Mouse (Mus musculus) lung, adult 2 months (tissue): ENCODE results near the gene Ssxb2. TPM values are rescaled to one million over a fixed set of nuclear protein-coding genes. Genes with fewer than 3 reads are reported as not detected.
"Not testable (repeated sequence)": the region's sequence is repeated elsewhere in the genome, so short reads cannot be mapped to it uniquely, and the experiment has no call there.

ENCODE experiments used
- DNase-seq: peaks from one replicate; pipeline ENCODE4 v3.0.0; 2022
- H3K4me1 ChIP-seq: fragments of 200-500 bp; 2 replicates; pipeline ENCODE4 v1.6.1; 2011; ENCODE audit warnings: low read length; ENCODE audit not compliant: control insufficient read depth, insufficient read depth
- H3K4me3 ChIP-seq: fragments of 200-500 bp; replicated peaks from 2 replicates; pipeline ENCODE3; 2011; ENCODE audit warnings: low read depth, mild to moderate bottlenecking, control low read depth, low read length; ENCODE audit errors: extremely low read depth
- WGBS: fragments of 180-500 bp; shearing (Covaris S2); methylation state at CpG from one replicate; pipeline ENCODE4 v1.1.7; 2018; 5-methylcytosine and 5-hydroxymethylcytosine counted together
- polyA plus RNA-seq: library from polyadenylated mRNA; depleted of rRNA; stranded (reverse); fragments of >200 nt; gene quantifications from 2 replicates; pipeline ENCODE4 v1.2.3, GENCODE M21; 2012; rRNA removed

Ssxb2 gene
- not detected in 2 replicates for polyA plus RNA-seq

- not testable (repeated sequence) for H3K4me3 ChIP-seq, H3K4me1 ChIP-seq, DNase-seq
- 61% methylated on average over 2 of the region's 2 CpGs for WGBS
These were observed at the start of gene Ssxb2 for GRCm38 (mm10) chrX:8461626-8462025. Ssxb2 (minus strand) TSS chrX:8461726.

DNA sequence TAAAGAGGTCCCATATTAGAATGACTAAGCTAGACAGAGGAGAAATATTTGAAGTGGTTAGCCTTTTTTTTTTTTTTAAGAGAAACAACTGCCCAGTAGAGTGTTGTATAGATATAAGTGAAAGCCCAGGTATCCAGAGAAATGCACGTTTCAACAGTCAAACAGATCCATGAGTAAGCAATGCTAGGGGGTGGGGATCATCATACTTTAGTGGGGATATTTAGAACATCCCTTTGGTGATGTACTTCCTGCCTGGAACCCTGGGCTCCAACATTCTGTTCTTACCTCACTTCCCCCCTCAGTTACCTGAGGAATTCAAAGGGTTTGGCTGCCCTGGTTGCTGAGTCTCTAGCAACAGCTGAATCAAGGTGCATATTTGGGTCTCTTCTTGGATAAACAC is 48.5 kb downstream of the Ssxb2 start, which contains the start of gene Ssxb1:
TSS of gene Ssxb1 (plus strand) at position 301 of the 400 bp plus-strand sequence.
- 21% methylated on average over 1 of the region's 1 CpGs for WGBS
- H3K4me1 ChIP-seq, DNase-seq, H3K4me3 ChIP-seq: not testable (repeated sequence)

Other genes with a start within 250 kb of the Ssxb2 start
- 26.3 and 33.1 TPM in 2 replicates for gene Ftsj1, start 209.3 kb downstream of the Ssxb2 start, polyA plus RNA-seq
- 67.1 and 103 TPM in 2 replicates for gene Slc38a5, start 190.6 kb downstream of the Ssxb2 start, polyA plus RNA-seq
- not detected in 2 replicates for gene Ssxb10, start 134.3 kb downstream of the Ssxb2 start, polyA plus RNA-seq
- gene Ssxb9, start 94.7 kb downstream of the Ssxb2 start, polyA plus RNA-seq, result not detected in 2 replicates
- not detected in 2 replicates for gene Ssxb1, start 48.4 kb downstream of the Ssxb2 start, polyA plus RNA-seq
- gene Gm14459, start 63.2 kb upstream of the Ssxb2 start, polyA plus RNA-seq, result not detected in 2 replicates
- not detected in 2 replicates for gene Ssxb6, start 86.5 kb upstream of the Ssxb2 start, polyA plus RNA-seq
- gene Ssxb3, start 130.1 kb upstream of the Ssxb2 start, polyA plus RNA-seq, result not detected in 2 replicates
- gene Ssxb8, start 229.1 kb upstream of the Ssxb2 start, polyA plus RNA-seq, result not detected in 2 replicates